ENCODE assay signal across 9 mouse cellular contexts in the genomic region with DNA sequence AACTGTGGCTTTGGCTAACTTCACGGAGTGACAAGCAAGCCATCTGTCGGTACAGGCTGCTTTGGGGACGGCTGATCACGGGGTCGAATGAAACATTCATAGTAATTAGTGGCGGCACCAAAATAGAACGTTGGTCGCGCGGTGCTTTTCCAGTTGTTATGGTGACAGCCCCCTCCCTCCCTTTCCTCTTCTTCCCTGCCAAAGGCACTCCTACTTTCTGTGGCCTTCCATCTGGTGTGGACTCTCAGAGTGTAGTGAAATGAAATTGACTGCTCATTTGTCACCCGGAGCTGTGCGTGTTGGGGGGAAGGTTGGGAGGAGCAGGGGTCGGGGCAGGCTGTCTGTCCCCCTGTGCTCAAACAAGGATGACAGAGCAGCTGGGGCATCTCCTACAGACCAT.
DNase-seq lines count a peak whose midpoint lies in the region; ATAC-seq lines count a peak whose summit lies in the region.
"Had no signal": no experiment of that assay in that cellular context is flagged by ENCODE, and none has a peak within 500 bp of the region (broad histone marks: within the 10 kb centered on the region; RNA-seq: fewer than 3 reads in every experiment).

No protein-coding gene starts in this region.

- H3K27me3 ChIP-seq in embryonic facial prominence, embryonic 15.5 days, result no peaks in the 10 kb centered on the region
- H3K27me3 ChIP-seq in midbrain, embryonic 11.5 days (ENCODE audit: control insufficient read depth, insufficient read depth, low read length), result no peaks in the 10 kb centered on the region
- H3K27me3 ChIP-seq in stomach, embryonic 15.5 days (replicated peaks), result no peaks in the 10 kb centered on the region
- H3K27me3 ChIP-seq: liver, embryonic 13.5 days had no signal

- intact Hi-C loops in heart, postnatal 14 days (cut with DNase I), result no loop called here

- no peaks in the 10 kb centered on the region for H3K9me3 ChIP-seq in embryonic facial prominence, embryonic 15.5 days (replicated peaks)
- H3K9me3 ChIP-seq in midbrain, embryonic 11.5 days (ENCODE audit: control insufficient read depth, low read length), result no peaks in the 10 kb centered on the region
- no peaks in the 10 kb centered on the region for H3K9me3 ChIP-seq in stomach, embryonic 15.5 days
- H3K9me3 ChIP-seq: liver, embryonic 13.5 days had no signal

- peak; percentile 70 for ATAC-seq in embryonic facial prominence, embryonic 15.5 days (ENCODE audit: insufficient number of reproducible peaks, low FRiP score, low TSS enrichment, low read depth)
- ATAC-seq in midbrain, embryonic 11.5 days (ENCODE audit: low FRiP score), result peak; percentile 85
- ATAC-seq in stomach, embryonic 15.5 days (ENCODE audit: insufficient read depth, low FRiP score, low read depth), result peak; percentile 43

- H3K27ac ChIP-seq in embryonic facial prominence, embryonic 15.5 days (replicated peaks), result peak overlapping the region; percentile 45
- peak overlapping the region; percentile 30; the same call in 1 of the 2 replicates for H3K27ac ChIP-seq in midbrain, embryonic 11.5 days (ENCODE audit: low read depth, low read length)
- H3K27ac ChIP-seq in stomach, embryonic 15.5 days, result no peak overlapping the region
- H3K27ac ChIP-seq: liver, embryonic 13.5 days had no signal

- peak overlapping the region; percentile 19 for H3K4me2 ChIP-seq in embryonic facial prominence, embryonic 15.5 days (replicated peaks)
- no peak overlapping the region for H3K4me2 ChIP-seq in midbrain, embryonic 11.5 days
- H3K4me2 ChIP-seq in stomach, embryonic 15.5 days, result peak overlapping the region; percentile 5; the same call in 1 of the 2 replicates
- H3K4me2 ChIP-seq: liver, embryonic 13.5 days had no signal

- 31% methylated on average over 13 of the region's 13 CpGs for WGBS in embryonic facial prominence, embryonic 15.5 days
- WGBS in midbrain, embryonic 11.5 days, result 63% methylated on average over 13 of the region's 13 CpGs
- 43% methylated on average over 13 of the region's 13 CpGs for WGBS in stomach, embryonic 15.5 days

- H3K4me3 ChIP-seq in embryonic facial prominence, embryonic 15.5 days (replicated peaks), result no peak overlapping the region
- H3K4me3 ChIP-seq in midbrain, embryonic 11.5 days (ENCODE audit: low read depth, low read length), result no peak overlapping the region
- H3K4me3 ChIP-seq in stomach, embryonic 15.5 days (replicated peaks), result no peak overlapping the region
- H3K4me3 ChIP-seq: liver, embryonic 13.5 days had no signal

- H3K36me3 ChIP-seq in embryonic facial prominence, embryonic 15.5 days, result no peaks in the 10 kb centered on the region
- H3K36me3 ChIP-seq in midbrain, embryonic 11.5 days (ENCODE audit: control insufficient read depth, insufficient read depth, low read length), result no peaks in the 10 kb centered on the region
- no peaks in the 10 kb centered on the region for H3K36me3 ChIP-seq in stomach, embryonic 15.5 days
- H3K36me3 ChIP-seq: liver, embryonic 13.5 days had no signal

- peak; percentile 77 for DNase-seq in cerebellum, adult 9-11 months
- peak; percentile 32 to 44 for DNase-seq in heart, postnatal 14 days
- DNase-seq in layer of hippocampus, adult 8-10 months (ENCODE audit: low spot score in 2 of 2), result peak; percentile 87 to 89
- DNase-seq in midbrain, embryonic 11.5 days (ENCODE audit: low spot score, missing footprints), result peak; percentile 86
- no peak for DNase-seq in thymus, postnatal 4 days
- no peak for DNase-seq in urinary bladder, postnatal 4 days (ENCODE audit: low spot score in 2 of 2)
- DNase-seq: liver, embryonic 13.5 days had no signal

- H3K4me1 ChIP-seq in embryonic facial prominence, embryonic 15.5 days, result peaks cover 15% of the 10 kb centered on the region
- H3K4me1 ChIP-seq in midbrain, embryonic 11.5 days (ENCODE audit: control insufficient read depth, insufficient read depth, low read length), result peaks cover 7% of the 10 kb centered on the region
- H3K4me1 ChIP-seq in stomach, embryonic 15.5 days, result 0 out of 2 replicates have a peak, but pooled peaks cover 3% of the 10 kb centered on the region
- H3K4me1 ChIP-seq: liver, embryonic 13.5 days had no signal

- no peak overlapping the region for H3K9ac ChIP-seq in embryonic facial prominence, embryonic 15.5 days
- H3K9ac ChIP-seq in midbrain, embryonic 11.5 days (ENCODE audit: low read length), result no peak overlapping the region
- H3K9ac ChIP-seq in stomach, embryonic 15.5 days, result no peak overlapping the region
- H3K9ac ChIP-seq: liver, embryonic 13.5 days had no signal

Comparison
In these comparisons a context has a peak if more than half of its experiments do, and no peak if none do; other contexts are left out.
1. DNase-seq: peak in cerebellum, adult 9-11 months (single experiment), heart, postnatal 14 days (2 of 2), layer of hippocampus, adult 8-10 months (2 of 2) and midbrain, embryonic 11.5 days (single experiment); none in thymus, postnatal 4 days (single experiment) and urinary bladder, postnatal 4 days (0 of 2).
2. Peak in every context shown above with its lines, with median percentiles within 50 percentile points of each other: ATAC-seq.